Mouse (Mus musculus) MEL (cell line): ENCODE measurements at regions not wholly inside any gene's neighbourhood (a gene's known extent, or its start where the extent isn't known, plus 50 kb on each side); places are given as distances from the start of the nearest gene placed in this dataset.

Source experiments
- DNase-seq: peaks from one replicate; pipeline ENCODE4 v3.0.0; 2011; ENCODE audit warnings: low read depth, low spot score
- H3K27ac ChIP-seq: 2 replicates; pipeline ENCODE4 v1.5.1; 2012; ENCODE audit warnings: low read depth, mild to moderate bottlenecking, control low read depth, low read length, moderate library complexity; ENCODE audit not compliant: control insufficient read depth
- H3K27me3 ChIP-seq, 2 experiments: fragments of 150-350 bp in 1 of 2; sonication (generic) in 1 of 2; 2 replicates each; pipeline ENCODE4 v1.6.1; 2012; ENCODE audit warnings: low read length in 2 of 2, mild to moderate bottlenecking in 2 of 2, improper control_type of control experiment in 1 of 2, moderate library complexity in 1 of 2; ENCODE audit not compliant: insufficient read depth in 2 of 2, control insufficient read depth in 1 of 2
- H3K36me3 ChIP-seq, 2 experiments: 2 replicates each; pipeline ENCODE4 v1.6.1; 2012 to 2014; ENCODE audit warnings: low read length in 2 of 2, improper control_type of control experiment in 1 of 2, inconsistent platforms in 1 of 2, mild to moderate bottlenecking in 1 of 2; ENCODE audit not compliant: insufficient read depth in 2 of 2, control insufficient read depth in 1 of 2
- H3K4me1 ChIP-seq, 2 experiments: fragments of 150-350 bp in 1 of 2; sonication (generic) in 1 of 2; 2 replicates each; pipeline ENCODE4 v1.6.1; 2012; ENCODE audit warnings: low read length in 2 of 2, improper control_type of control experiment in 1 of 2, mild to moderate bottlenecking in 1 of 2; ENCODE audit not compliant: insufficient read depth in 2 of 2, control insufficient read depth in 1 of 2
- H3K4me3 ChIP-seq, 2 experiments: fragments of 150-350 bp in 1 of 2; sonication (generic) in 1 of 2; 2 replicates each; pipeline ENCODE4 v1.5.1; 2012; ENCODE audit warnings: low read depth in 2 of 2, low read length in 2 of 2, mild to moderate bottlenecking in 2 of 2, moderate library complexity in 2 of 2, control low read depth in 1 of 2, improper control_type of control experiment in 1 of 2; ENCODE audit not compliant: control insufficient read depth in 1 of 2, insufficient read depth in 1 of 2
- H3K79me2 ChIP-seq: 2 replicates; pipeline ENCODE4 v1.6.1; 2012; ENCODE audit warnings: mild to moderate bottlenecking, low read length, moderate library complexity; ENCODE audit not compliant: control insufficient read depth, poor library complexity, insufficient read depth
- H3K9ac ChIP-seq: 2 replicates; pipeline ENCODE4 v1.6.1; 2012; ENCODE audit warnings: low read depth, mild to moderate bottlenecking, control low read depth, low read length, moderate library complexity; ENCODE audit not compliant: control insufficient read depth, poor library complexity, severe bottlenecking
- H3K9me3 ChIP-seq: fragments of 150-350 bp; sonication (generic); replicated peaks from 2 replicates; pipeline ENCODE4 v1.6.1; 2012; ENCODE audit warnings: mild to moderate bottlenecking, low read length, improper control_type of control experiment, moderate library complexity; ENCODE audit not compliant: insufficient read depth
- CHD2 ChIP-seq: IDR thresholded peaks from 2 replicates; pipeline ENCODE4 v1.6.1; 2011; ENCODE audit warnings: low read length, improper control_type of control experiment
- CTCF ChIP-seq, 3 experiments: IDR thresholded peaks in 2 of 3; conservative IDR thresholded peaks in 1 of 3; 2 replicates each; pipeline ENCODE4 v1.5.1; 2011 to 2012; ENCODE audit warnings: low read length in 3 of 3, low read depth in 2 of 3, mild to moderate bottlenecking in 2 of 3, improper control_type of control experiment in 1 of 3, inconsistent platforms in 1 of 3, mixed read lengths in 1 of 3, moderate library complexity in 1 of 3; ENCODE audit not compliant: control insufficient read depth in 1 of 3, insufficient read depth in 1 of 3, poor library complexity in 1 of 3, severe bottlenecking in 1 of 3
- ELF1 ChIP-seq: IDR thresholded peaks from 2 replicates; pipeline ENCODE4 v1.6.1; 2014; ENCODE audit warnings: low read depth, mild to moderate bottlenecking, inconsistent platforms, low read length, improper control_type of control experiment, moderate library complexity
- EP300 ChIP-seq, 2 experiments: IDR thresholded peaks; 2 replicates each; pipeline ENCODE4 v1.6.1; 2011; ENCODE audit warnings: improper control_type of control experiment in 2 of 2, low read length in 2 of 2, low read depth in 1 of 2, mild to moderate bottlenecking in 1 of 2
- ETS1 ChIP-seq: IDR thresholded peaks from 2 replicates; pipeline ENCODE4 v1.6.1; 2012; ENCODE audit warnings: low read depth, mild to moderate bottlenecking, inconsistent platforms, low read length, improper control_type of control experiment, moderate library complexity
- GABPA ChIP-seq: IDR thresholded peaks from 2 replicates; pipeline ENCODE4 v1.6.1; 2012; ENCODE audit warnings: low read depth, mild to moderate bottlenecking, inconsistent platforms, low read length, improper control_type of control experiment, moderate library complexity
- GATA1 ChIP-seq: IDR thresholded peaks from 2 replicates; pipeline ENCODE4 v1.6.1; 2011; ENCODE audit warnings: low read depth, low read length, improper control_type of control experiment
- MAFK ChIP-seq: IDR thresholded peaks from 2 replicates; pipeline ENCODE4 v1.6.1; 2011; ENCODE audit warnings: low read depth, mild to moderate bottlenecking, low read length, improper control_type of control experiment, borderline replicate concordance
- MAX ChIP-seq: IDR thresholded peaks from 2 replicates; pipeline ENCODE4 v1.6.1; 2011; ENCODE audit warnings: low read length, improper control_type of control experiment
- MEF2A ChIP-seq: IDR thresholded peaks from 2 replicates; pipeline ENCODE4 v1.6.1; 2014; ENCODE audit warnings: low read depth, mild to moderate bottlenecking, inconsistent platforms, low read length, improper control_type of control experiment; ENCODE audit not compliant: poor library complexity, insufficient replicate concordance, severe bottlenecking; ENCODE audit errors: extremely low read depth
- MYB ChIP-seq: IDR thresholded peaks from 2 replicates; pipeline ENCODE4 v1.6.1; 2011; ENCODE audit warnings: mild to moderate bottlenecking, low read depth, low read length, improper control_type of control experiment
- NRF1 ChIP-seq: IDR thresholded peaks from 2 replicates; pipeline ENCODE4 v1.6.1; 2014; ENCODE audit warnings: low read depth, mild to moderate bottlenecking, inconsistent platforms, low read length, improper control_type of control experiment, moderate library complexity; ENCODE audit not compliant: poor library complexity, insufficient read depth, severe bottlenecking
- POLR2A ChIP-seq, 2 experiments: IDR thresholded peaks; 2 replicates each; pipeline ENCODE4 v1.6.1; 2011 to 2012; ENCODE audit warnings: low read length in 2 of 2, mild to moderate bottlenecking in 2 of 2, control low read depth in 1 of 2, improper control_type of control experiment in 1 of 2, low read depth in 1 of 2, moderate library complexity in 1 of 2; ENCODE audit not compliant: control insufficient read depth in 1 of 2, insufficient read depth in 1 of 2, poor library complexity in 1 of 2
- POLR2AphosphoS2 ChIP-seq: IDR thresholded peaks from 2 replicates; pipeline ENCODE4 v1.6.1; 2011; ENCODE audit warnings: low read length, improper control_type of control experiment
- POLR2AphosphoS5 ChIP-seq: IDR thresholded peaks from 2 replicates; pipeline ENCODE4 v1.6.1; 2012; ENCODE audit warnings: low read depth, borderline replicate concordance, mild to moderate bottlenecking, inconsistent platforms, low read length, moderate library complexity, mixed read lengths
- RAD21 ChIP-seq: IDR thresholded peaks from 2 replicates; pipeline ENCODE4 v1.6.1; 2011; ENCODE audit warnings: mild to moderate bottlenecking, low read depth, low read length, improper control_type of control experiment
- RCOR1 ChIP-seq: IDR thresholded peaks from 2 replicates; pipeline ENCODE4 v1.6.1; 2012; ENCODE audit warnings: low read depth, mild to moderate bottlenecking, inconsistent platforms, low read length, improper control_type of control experiment
- TCF12 ChIP-seq: IDR thresholded peaks from 2 replicates; pipeline ENCODE4 v1.6.1; 2014; ENCODE audit warnings: low read depth, mild to moderate bottlenecking, inconsistent platforms, low read length, improper control_type of control experiment, moderate library complexity
- UBTF ChIP-seq: IDR thresholded peaks from 2 replicates; pipeline ENCODE4 v1.6.1; 2012; ENCODE audit warnings: low read depth, mild to moderate bottlenecking, inconsistent platforms, low read length, improper control_type of control experiment, moderate library complexity, borderline replicate concordance; ENCODE audit not compliant: insufficient read depth
- ZKSCAN1 ChIP-seq: IDR thresholded peaks from 2 replicates; pipeline ENCODE4 v1.6.1; 2012; ENCODE audit warnings: low read depth, mild to moderate bottlenecking, inconsistent platforms, low read length, improper control_type of control experiment, moderate library complexity
- ZMIZ1 ChIP-seq: IDR thresholded peaks from 2 replicates; pipeline ENCODE4 v1.6.1; 2012; ENCODE audit warnings: low read depth, mild to moderate bottlenecking, inconsistent platforms, low read length, improper control_type of control experiment, moderate library complexity
- ZNF384 ChIP-seq: IDR thresholded peaks from 2 replicates; pipeline ENCODE4 v1.6.1; 2012; ENCODE audit warnings: low read depth, mild to moderate bottlenecking, inconsistent platforms, low read length, improper control_type of control experiment

- no peak overlapping the region for H3K27ac ChIP-seq
These were observed 156.6 kb upstream of the Spats2l start for GRCm38 (mm10) chr1:57617316-57617715.

DNA sequence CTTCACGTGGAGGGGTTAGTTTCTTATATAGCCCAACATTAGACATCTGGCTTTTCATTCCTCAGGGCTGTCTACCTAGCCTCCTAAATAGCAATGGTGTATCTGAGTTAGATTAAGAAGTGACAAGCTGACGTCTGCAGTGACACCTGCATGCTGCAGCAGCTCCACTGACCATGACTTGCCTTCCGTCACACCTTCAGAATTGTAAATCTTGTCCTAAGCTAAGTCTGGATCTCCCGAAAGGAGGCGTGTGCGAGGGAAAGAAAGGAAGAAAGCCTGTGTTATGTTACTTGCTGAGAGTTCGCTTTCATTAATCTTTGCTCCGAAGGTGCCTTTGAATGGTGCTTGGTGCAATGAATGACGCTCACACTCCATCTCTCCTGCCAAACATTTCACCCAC is 151.4 kb upstream of the Spats2l start:
- no peak for DNase-seq
- Histone ChIP-seq H3K36me3 (no peaks in the 10 kb centered on the region), H3K27me3 (no peaks in the 10 kb centered on the region), H3K4me3 (no peak overlapping the region), H3K79me2 (no peaks in the 10 kb centered on the region), H3K4me1 (no peaks in the 10 kb centered on the region), H3K9ac (no peak overlapping the region), H3K9me3 (no peaks in the 10 kb centered on the region), H3K27ac (no peak overlapping the region)
- no peak for TF ChIP-seq ETS1
- no peak for TF ChIP-seq MAX
- TF ChIP-seq ZNF384, result no peak
- no peak for TF ChIP-seq POLR2AphosphoS5
- TF ChIP-seq EP300 (IDR thresholded peaks at IDR 0.05; ENCODE audit: low read depth in 1 of 2, low read length in 2 of 2), result no peak
- TF ChIP-seq POLR2A (IDR thresholded peaks at IDR 0.05; ENCODE audit: control insufficient read depth in 1 of 2, insufficient read depth in 1 of 2, low read depth in 1 of 2, low read length in 2 of 2, poor library complexity in 1 of 2), result no peak
- no peak for TF ChIP-seq GATA1
- no peak for TF ChIP-seq ZKSCAN1
- no peak for TF ChIP-seq CTCF (IDR thresholded peaks at IDR 0.05 in 2 of 3, conservative IDR thresholded peaks at IDR 0.05 in 1 of 3; ENCODE audit: control insufficient read depth in 1 of 3, insufficient read depth in 1 of 3, low read depth in 2 of 3, low read length in 3 of 3, poor library complexity in 1 of 3, severe bottlenecking in 1 of 3)
- no peak for TF ChIP-seq ZMIZ1
- no peak for TF ChIP-seq POLR2AphosphoS2
- TF ChIP-seq CHD2, result no peak
- TF ChIP-seq MYB, result no peak
- TF ChIP-seq GABPA, result no peak
- no peak for TF ChIP-seq MEF2A
- no peak for TF ChIP-seq TCF12

More at GRCm38 (mm10) chr1:57617316-57617715, 156.6 kb upstream of the Spats2l start:
- Histone ChIP-seq H3K9me3 (no peaks in the 10 kb centered on the region), H3K9ac (no peak overlapping the region)
- TF ChIP-seq NRF1 (no peak), RCOR1 (no peak), EP300 (IDR thresholded peaks at IDR 0.05; ENCODE audit: low read depth in 1 of 2, low read length in 2 of 2) (no peak), MAFK (no peak), MAX (no peak), RAD21 (no peak), UBTF (no peak), ELF1 (no peak)
- TF ChIP-seq, all 39 proteins: peak for 0
- no peak for DNase-seq
- Histone ChIP-seq H3K4me1 (no peaks in the 10 kb centered on the region), H3K36me3 (no peaks in the 10 kb centered on the region), H3K27me3 (no peaks in the 10 kb centered on the region), H3K4me3 (no peak overlapping the region), H3K79me2 (no peaks in the 10 kb centered on the region)
